Mouse (Mus musculus) erythroblast, embryonic 14.5 days (primary cell): Measurements from ENCODE around the gene Dock1.

ENCODE experiments used
- GATA1 ChIP-seq: IDR thresholded peaks from 2 replicates; pipeline ENCODE4 v1.6.1; 2012; ENCODE audit warnings: low read length, inconsistent platforms, mixed read lengths
- TAL1 ChIP-seq: IDR thresholded peaks from 3 replicates; pipeline ENCODE4 v1.6.1; 2012; ENCODE audit warnings: low read length, inconsistent platforms, mixed read lengths

DNA sequence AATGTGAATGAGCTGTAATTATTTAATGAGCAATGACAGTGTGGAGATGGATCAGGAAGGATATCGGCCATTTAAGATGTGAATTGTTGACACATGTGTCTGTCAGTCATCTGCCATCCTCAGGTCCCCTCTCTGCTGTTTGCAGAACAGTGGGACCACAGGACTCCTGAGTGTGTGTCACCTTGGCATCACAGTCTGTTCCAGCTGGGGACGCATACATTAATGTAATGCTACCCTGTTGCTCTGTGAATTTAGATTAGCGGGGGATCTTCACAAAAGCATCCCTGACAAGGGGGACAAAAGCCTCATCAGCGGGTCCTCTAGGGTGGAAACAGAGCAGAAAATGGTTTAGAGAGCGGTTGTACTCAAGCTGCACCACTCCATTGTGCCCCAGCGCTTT lies 208.5 kb downstream of the Dock1 start:
- no peak for TF ChIP-seq GATA1
- TF ChIP-seq TAL1, result no peak
